Mouse (Mus musculus): ENCODE results near the gene Gm42417.
"Not testable (repeated sequence)": the region's sequence is repeated elsewhere in the genome, so short reads cannot be mapped to it uniquely, and the experiment has no call there.

Gene Gm42417

GRCm38 (mm10) chr1:36545845-36546600 lies 6.8 kb upstream of the Gm42417 start:
- no peak for DNase-seq (ENCODE audit: low spot score in 2 of 2)

DNA sequence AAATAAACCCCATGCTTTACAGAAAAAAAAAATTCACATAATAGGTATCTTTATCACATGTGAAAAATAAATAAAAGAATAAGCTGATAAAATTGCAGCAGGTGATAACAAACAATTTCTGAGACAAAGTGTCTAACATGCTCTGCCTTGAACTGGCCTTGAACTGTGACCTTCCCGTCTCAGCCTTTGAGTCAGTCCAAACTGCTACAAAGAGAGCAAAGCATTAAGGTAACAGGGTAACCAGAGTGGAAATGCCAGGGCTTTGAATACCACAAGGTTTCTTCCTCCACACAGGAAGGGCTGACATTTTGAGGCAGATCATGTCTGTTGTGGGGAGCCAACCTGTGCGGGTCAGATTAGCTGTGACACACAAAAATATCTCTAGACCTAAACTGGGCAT lies 6.2 kb upstream of the Gm42417 start:
- DNase-seq (ENCODE audit: low spot score in 2 of 2) = no peak

DNA sequence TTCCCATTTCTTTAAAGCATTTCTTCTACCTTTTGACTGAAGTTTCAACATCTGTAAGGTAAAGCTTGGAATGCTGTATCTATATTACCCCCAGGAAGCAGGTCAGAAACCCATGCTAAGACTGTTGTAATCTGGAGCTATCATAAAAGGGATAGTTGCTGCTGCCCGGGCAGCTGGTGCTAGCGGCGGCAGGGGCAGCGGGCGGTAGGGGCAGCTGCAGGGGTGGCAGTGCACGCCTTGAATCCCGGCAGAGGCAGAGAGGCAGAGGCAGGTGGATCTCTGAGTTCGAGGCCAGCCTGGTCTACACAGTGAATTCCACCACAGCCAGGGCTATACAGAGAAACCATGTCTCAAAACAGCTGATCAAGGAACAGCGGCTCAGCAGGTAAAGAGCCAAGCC lies 3.7 kb upstream of the Gm42417 start:
- DNase-seq (ENCODE audit: low spot score in 2 of 2) = no peak

GRCm38 (mm10) chr1:36541844-36542243 lies 2.6 kb upstream of the Gm42417 start:
- no peak for DNase-seq (ENCODE audit: low spot score in 2 of 2)

GRCm38 (mm10) chr1:36540807-36541206 lies 1.6 kb upstream of the Gm42417 start:
- no peak for DNase-seq (ENCODE audit: low spot score in 2 of 2)

GRCm38 (mm10) chr1:36540132-36540531 lies 903 bp upstream of the Gm42417 start:
- DNase-seq (ENCODE audit: low spot score in 2 of 2) = no peak

GRCm38 (mm10) chr1:36538727-36539126 lies 502 bp downstream of the Gm42417 start:
- DNase-seq (ENCODE audit: low spot score in 2 of 2) = no peak

DNA sequence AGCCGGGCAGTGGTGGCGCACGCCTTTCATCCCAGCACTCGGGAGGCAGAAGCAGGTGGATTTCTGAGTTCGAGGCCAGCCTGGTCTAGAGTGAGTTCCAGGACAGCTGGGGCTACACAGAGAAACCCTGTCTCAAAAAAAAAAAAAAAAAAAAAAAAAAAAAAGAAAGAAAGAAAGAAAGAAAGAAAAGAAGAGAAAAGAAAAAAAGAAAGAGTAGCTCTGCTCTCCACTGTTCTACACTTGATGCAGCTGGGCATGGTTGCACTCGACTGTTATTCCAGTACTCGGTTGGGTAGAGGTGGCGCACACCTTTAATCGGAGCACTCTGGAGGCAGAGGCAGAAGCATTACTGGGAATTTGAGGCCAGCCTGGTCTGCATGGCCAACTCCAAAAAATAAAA lies 2.4 kb downstream of the Gm42417 start, which contains the start of gene Ankrd23:
Ankrd23 (minus strand) TSS at position 101 of the 400 bp plus-strand sequence.
- DNase-seq (ENCODE audit: low spot score in 2 of 2) = not testable (repeated sequence)

GRCm38 (mm10) chr1:36536397-36536728 lies 2.9 kb downstream of the Gm42417 start:
- no peak for DNase-seq (ENCODE audit: low spot score in 2 of 2)

DNA sequence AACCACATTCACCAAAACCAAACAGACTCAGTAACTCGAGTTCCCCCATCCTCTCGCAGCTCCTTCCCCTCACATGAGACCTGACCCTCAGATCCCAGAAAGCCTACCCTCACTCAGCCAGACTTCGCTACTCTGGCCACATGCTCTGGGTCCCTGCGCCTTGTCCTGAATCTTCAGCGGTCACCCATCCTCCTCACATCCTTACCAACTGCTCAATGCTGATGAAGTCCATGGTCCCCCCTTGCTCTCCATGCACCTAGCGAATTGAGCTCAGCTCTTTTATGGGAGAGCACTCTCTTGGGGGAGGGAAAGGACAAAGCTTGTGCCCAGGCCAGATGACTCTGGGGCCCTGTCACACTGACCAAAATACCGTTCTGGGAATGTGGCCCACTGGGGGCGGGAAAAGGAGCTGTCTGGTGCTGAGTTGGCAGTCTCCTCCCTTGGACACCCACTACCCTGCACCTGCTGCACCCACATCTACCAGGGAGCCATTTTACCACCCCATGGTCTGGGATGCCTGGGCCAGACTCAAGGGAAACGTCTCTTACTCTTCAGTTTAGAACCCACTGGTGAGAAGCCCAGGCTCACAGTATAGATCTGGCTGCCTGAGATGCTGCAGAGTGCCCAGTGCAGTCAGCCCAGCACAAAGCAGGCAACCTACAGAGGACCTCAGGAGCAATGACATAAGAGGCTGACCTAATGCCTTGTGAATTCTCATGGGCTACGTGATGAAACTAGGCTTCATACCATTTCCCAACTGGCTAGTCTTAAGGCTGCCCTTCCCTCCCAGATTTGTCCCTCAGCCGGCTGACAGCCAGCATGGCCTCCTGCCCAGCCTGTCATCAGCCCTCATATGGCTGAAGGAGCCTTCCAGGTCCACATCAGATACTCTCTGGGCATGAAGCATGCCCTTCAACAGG lies 3.5 kb downstream of the Gm42417 start:
- no peak for DNase-seq (ENCODE audit: low spot score in 2 of 2)

DNA sequence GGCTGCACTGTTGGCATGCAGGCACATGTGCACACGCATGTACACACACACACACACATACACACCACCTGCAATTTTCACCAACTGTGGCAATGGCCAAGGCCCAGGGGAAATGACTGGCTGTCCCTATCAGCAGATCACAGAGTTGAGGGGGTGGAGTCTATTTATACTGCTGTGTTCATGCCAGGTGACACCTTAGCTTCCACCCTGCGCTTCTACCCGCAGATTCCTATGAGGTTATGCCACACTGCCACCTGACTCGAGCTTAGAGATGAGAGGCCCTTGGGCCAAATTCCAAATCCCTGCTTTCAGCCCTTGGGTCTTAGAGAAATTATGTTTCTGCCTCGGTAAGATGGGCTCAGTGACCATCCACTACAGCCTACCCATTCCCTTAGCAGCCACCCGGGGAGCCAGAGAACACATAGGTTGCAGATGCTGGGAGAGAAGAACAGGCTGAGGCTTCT lies 4.6 kb downstream of the Gm42417 start:
- no peak for DNase-seq (ENCODE audit: low spot score in 2 of 2)

- no peak for DNase-seq (ENCODE audit: low spot score in 2 of 2)
These were observed 5.7 kb downstream of the Gm42417 start for GRCm38 (mm10) chr1:36533546-36533945.

- no peak for DNase-seq (ENCODE audit: low spot score in 2 of 2)
These were observed 7.8 kb downstream of the Gm42417 start for GRCm38 (mm10) chr1:36531461-36531860.

DNA sequence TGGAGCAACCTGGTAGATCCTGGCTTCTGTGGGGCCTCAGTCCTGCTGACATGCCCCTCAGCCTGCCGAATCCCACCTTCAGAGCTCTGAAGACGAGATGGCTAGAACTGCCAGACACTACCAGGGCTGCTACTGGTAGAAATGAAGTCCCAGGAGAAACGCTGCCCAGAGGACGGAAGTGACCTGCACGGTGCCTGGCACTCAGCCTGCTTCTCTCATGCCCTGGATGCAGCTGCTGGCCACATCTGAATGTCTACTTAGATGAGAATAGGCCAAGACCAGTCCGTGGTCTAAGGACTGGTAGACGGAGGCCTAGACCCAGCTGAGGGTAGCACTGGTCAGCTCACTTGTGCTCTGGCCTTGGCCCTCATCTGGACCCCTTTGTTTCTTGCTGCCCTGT lies 8.3 kb downstream of the Gm42417 start:
- no peak for DNase-seq (ENCODE audit: low spot score in 2 of 2)

DNA sequence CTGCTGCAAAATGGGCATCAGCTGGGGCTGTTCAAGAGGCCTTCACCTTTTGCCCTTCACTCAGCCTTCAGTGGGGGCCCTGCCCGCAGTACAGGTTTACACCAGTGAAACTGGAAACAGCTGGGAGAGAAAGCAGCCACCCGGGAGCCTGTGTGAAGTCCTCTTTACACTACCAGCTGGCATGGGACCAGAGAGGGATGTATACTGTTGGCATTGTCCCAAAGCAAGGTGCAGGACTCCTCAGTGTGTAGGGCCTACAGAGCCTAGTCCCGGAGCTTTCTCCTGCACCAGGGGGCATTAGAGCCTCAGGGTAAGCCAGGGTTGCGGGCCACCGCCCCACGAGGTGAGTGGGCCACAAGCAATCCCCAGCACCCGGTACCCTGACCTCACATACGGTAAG lies 8.7 kb downstream of the Gm42417 start:
- no peak for DNase-seq (ENCODE audit: low spot score in 2 of 2)

DNA sequence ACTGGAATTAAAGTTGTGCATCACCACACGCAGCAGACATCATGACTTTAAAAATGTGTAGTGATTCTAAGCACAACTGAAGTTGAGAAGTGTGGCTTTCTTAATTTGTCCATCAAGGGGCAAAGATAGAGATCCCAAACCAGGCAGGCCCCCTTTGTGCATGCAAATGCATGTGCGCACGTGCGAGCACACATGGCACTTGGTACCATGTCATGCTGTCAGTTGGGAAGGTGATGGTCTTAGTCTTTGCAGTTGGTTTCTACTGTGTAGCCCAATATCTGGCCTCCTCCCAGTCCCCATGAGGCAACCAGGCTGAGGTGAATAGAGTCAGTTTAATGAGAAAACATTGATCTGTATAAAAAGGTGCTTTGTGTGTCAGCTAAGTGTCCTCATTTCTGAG lies 9.4 kb downstream of the Gm42417 start:
- no peak for DNase-seq (ENCODE audit: low spot score in 2 of 2)

GRCm38 (mm10) chr1:36529274-36529673 lies 10.0 kb downstream of the Gm42417 start:
- DNase-seq (ENCODE audit: low spot score in 2 of 2) = no peak

DNA sequence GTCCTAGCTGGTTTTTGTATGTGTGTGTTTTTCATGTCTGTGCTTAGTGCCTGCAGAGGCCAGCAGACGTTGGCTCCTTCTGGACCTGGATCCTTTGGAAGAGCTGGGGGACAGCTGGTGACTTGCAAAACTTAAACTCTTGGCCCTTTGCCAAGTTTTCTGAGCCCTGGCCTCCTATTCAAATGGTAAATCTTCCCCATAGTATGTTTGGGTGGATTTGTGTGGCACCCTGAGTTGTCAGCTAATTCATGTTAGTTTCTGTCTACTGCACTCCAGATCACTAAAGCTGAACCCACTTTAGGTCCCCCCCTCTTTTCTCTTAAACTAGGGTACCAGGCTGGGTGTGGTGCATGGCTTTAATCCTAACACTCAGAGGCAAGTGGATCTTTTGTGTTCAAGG lies 10.9 kb downstream of the Gm42417 start:
- no peak for DNase-seq (ENCODE audit: low spot score in 2 of 2)

- DNase-seq (ENCODE audit: low spot score in 2 of 2) = no peak
These were observed 12.3 kb downstream of the Gm42417 start for GRCm38 (mm10) chr1:36526903-36527302.

DNA sequence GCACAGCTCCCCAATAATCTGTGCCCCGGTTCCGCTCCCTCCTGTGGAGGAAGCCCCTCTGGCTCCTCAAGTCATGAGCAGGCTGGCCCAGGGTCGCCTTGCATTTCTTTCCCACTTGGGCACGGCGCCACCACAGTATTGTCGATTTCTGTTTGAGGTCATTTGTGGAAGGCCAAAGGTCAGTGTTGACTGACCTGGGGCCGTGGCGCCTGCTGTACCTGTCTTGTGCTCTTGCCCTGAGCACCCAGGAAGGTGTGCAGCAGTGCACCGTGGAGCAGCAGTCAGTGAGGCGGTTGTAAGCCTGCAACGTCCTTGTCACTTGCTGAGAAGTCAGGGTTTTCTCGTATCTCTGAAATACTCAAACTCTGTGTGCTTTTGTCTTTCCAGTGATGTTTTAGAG lies 13.5 kb downstream of the Gm42417 start:
- no peak for DNase-seq (ENCODE audit: low spot score in 2 of 2)

GRCm38 (mm10) chr1:36524058-36524457 lies 15.2 kb downstream of the Gm42417 start:
- DNase-seq (ENCODE audit: low spot score in 2 of 2) = no peak

DNA sequence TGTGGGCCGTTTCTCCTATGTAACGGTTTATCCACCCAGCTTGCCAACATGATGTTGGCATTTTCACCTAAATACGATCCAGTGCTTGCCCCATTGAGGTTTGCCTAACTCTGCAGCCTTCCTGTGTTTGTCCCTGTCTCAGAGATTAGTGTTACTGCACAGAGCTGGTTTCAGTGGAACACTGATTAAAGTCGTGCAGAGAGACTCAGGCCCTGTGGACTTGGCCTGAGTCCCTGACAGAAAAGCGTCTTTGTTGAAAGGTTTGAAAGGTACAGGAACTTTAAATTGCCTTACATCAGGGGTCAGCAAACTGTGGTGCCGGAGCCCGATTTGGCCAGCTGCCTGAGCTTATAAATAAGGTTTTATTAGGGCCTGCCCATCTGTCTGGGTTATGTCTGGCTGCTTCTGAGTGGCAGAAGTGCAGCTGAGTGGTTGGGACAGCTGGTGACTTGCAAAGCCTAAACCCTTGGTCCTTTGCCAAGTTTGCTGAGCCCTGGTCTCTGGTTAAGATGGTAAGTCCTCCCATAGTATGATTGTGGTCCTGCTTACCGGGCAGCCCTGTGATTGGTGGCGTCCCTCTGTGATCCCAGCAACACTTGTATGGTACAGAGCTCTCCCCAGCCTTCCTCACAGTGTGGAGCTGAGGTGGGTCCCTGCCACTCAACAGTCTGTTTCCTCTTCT lies 15.8 kb downstream of the Gm42417 start:
- DNase-seq (ENCODE audit: low spot score in 2 of 2) = no peak
